Mouse (Mus musculus): Measurements from ENCODE around the gene Mapk13. TPM values are rescaled to one million over a fixed set of nuclear protein-coding genes. Genes with fewer than 3 reads are reported as not detected.

Gene Mapk13
- total and polyA plus RNA-seq, 3 experiments, result 0.04 to 1.4 TPM; not detected in 1

GRCm38 (mm10) chr17:28816875-28817811, 48.0 kb downstream of the Mapk13 start:
- no peak overlapping the region for H3K9ac ChIP-seq (ENCODE audit: control insufficient read depth, low read depth, low read length, poor library complexity, severe bottlenecking)
- no peaks in the 10 kb centered on the region; a peak in 1 of 4 replicates for H3K36me3 ChIP-seq (ENCODE audit: control insufficient read depth in 1 of 2, insufficient read depth in 2 of 2, low read length in 2 of 2)
- no peaks in the 10 kb centered on the region for H3K79me2 ChIP-seq (ENCODE audit: control insufficient read depth, insufficient read depth, low read length, poor library complexity)
- H3K9me3 ChIP-seq (replicated peaks; ENCODE audit: insufficient read depth, low read length), result no peaks in the 10 kb centered on the region
- H3K4me1 ChIP-seq (ENCODE audit: control insufficient read depth in 1 of 2, insufficient read depth in 2 of 2, low read length in 2 of 2), result peaks cover 0 to 6% of the 10 kb centered on the region in 2 experiments; a peak in 2 of 4 replicates
- TF ChIP-seq POLR2AphosphoS5 (IDR thresholded peaks at IDR 0.05; ENCODE audit: borderline replicate concordance, low read depth, low read length), result no peak
- no peak for TF ChIP-seq TCF12 (IDR thresholded peaks at IDR 0.05; ENCODE audit: low read depth, low read length)
- no peak for TF ChIP-seq HCFC1 (IDR thresholded peaks at IDR 0.05; ENCODE audit: low read depth, low read length)
- TF ChIP-seq TBP (IDR thresholded peaks at IDR 0.05; ENCODE audit: low read depth, low read length), result no peak
- TF ChIP-seq GATA1 (IDR thresholded peaks at IDR 0.05; ENCODE audit: low read depth, low read length), result no peak
- TF ChIP-seq ETS1 (IDR thresholded peaks at IDR 0.05; ENCODE audit: low read depth, low read length), result no peak
- no peak for TF ChIP-seq CHD1 (IDR thresholded peaks at IDR 0.05; ENCODE audit: low read depth, low read length)
- no peak for TF ChIP-seq MYB (IDR thresholded peaks at IDR 0.05; ENCODE audit: low read depth, low read length)
- no peak for TF ChIP-seq ELF1 (IDR thresholded peaks at IDR 0.05; ENCODE audit: low read depth, low read length)
- no peak for TF ChIP-seq MAFK (IDR thresholded peaks at IDR 0.05; ENCODE audit: borderline replicate concordance, low read depth, low read length)
- no peak for TF ChIP-seq MYC (IDR thresholded peaks at IDR 0.05; ENCODE audit: low read depth, low read length)
- TF ChIP-seq POLR2A (IDR thresholded peaks at IDR 0.05; ENCODE audit: control insufficient read depth in 1 of 2, insufficient read depth in 1 of 2, low read depth in 1 of 2, low read length in 2 of 2, poor library complexity in 1 of 2), result no peak
- TF ChIP-seq USF1 (IDR thresholded peaks at IDR 0.05; ENCODE audit: low read depth, low read length), result no peak
- no peak for TF ChIP-seq SMC3 (IDR thresholded peaks at IDR 0.05; ENCODE audit: low read depth, low read length)
- no peak for TF ChIP-seq CHD2 (IDR thresholded peaks at IDR 0.05; ENCODE audit: low read length)
- TF ChIP-seq GABPA (IDR thresholded peaks at IDR 0.05; ENCODE audit: low read depth, low read length), result no peak
- no peak for TF ChIP-seq MXI1 (IDR thresholded peaks at IDR 0.05; ENCODE audit: low read depth, low read length)
- no peak for TF ChIP-seq ZKSCAN1 (IDR thresholded peaks at IDR 0.05; ENCODE audit: low read depth, low read length)
- H3K27ac ChIP-seq (ENCODE audit: control insufficient read depth, low read depth, low read length), result no peak overlapping the region
- no peak overlapping the region for H3K4me3 ChIP-seq (ENCODE audit: control insufficient read depth in 1 of 2, insufficient read depth in 1 of 2, low read depth in 2 of 2, low read length in 2 of 2)
- no peaks in the 10 kb centered on the region for H3K27me3 ChIP-seq (ENCODE audit: control insufficient read depth in 1 of 2, insufficient read depth in 2 of 2, low read length in 2 of 2)
- no peak for DNase-seq (ENCODE audit: low read depth, low spot score)

GRCm38 (mm10) chr17:28820189-28820588, 51.1 kb downstream of the Mapk13 start:
- no peaks in the 10 kb centered on the region for H3K27me3 ChIP-seq (ENCODE audit: control insufficient read depth in 1 of 2, insufficient read depth in 2 of 2, low read length in 2 of 2)
- H3K36me3 ChIP-seq (ENCODE audit: control insufficient read depth in 1 of 2, insufficient read depth in 2 of 2, low read length in 2 of 2), result peaks cover 0 to 2% of the 10 kb centered on the region in 2 experiments; a peak in 2 of 4 replicates
- no peak overlapping the region for H3K4me3 ChIP-seq (ENCODE audit: control insufficient read depth in 1 of 2, insufficient read depth in 1 of 2, low read depth in 2 of 2, low read length in 2 of 2)
- H3K9me3 ChIP-seq (replicated peaks; ENCODE audit: insufficient read depth, low read length), result no peaks in the 10 kb centered on the region
- DNase-seq (ENCODE audit: low read depth, low spot score), result no peak
- H3K4me1 ChIP-seq (ENCODE audit: control insufficient read depth in 1 of 2, insufficient read depth in 2 of 2, low read length in 2 of 2), result peaks cover 3 to 21% of the 10 kb centered on the region in 2 experiments
- H3K27ac ChIP-seq (ENCODE audit: control insufficient read depth, low read depth, low read length), result no peak overlapping the region
- TF ChIP-seq MYC (IDR thresholded peaks at IDR 0.05; ENCODE audit: low read depth, low read length) (no peak), USF2 (IDR thresholded peaks at IDR 0.05; ENCODE audit: borderline replicate concordance in 1 of 2, insufficient read depth in 1 of 2, low read depth in 1 of 2, low read length in 2 of 2) (no peak), MAX (IDR thresholded peaks at IDR 0.05; ENCODE audit: low read length) (no peak)
- H3K9ac ChIP-seq (ENCODE audit: control insufficient read depth, low read depth, low read length, poor library complexity, severe bottlenecking), result no peak overlapping the region
- no peaks in the 10 kb centered on the region for H3K79me2 ChIP-seq (ENCODE audit: control insufficient read depth, insufficient read depth, low read length, poor library complexity)

Data from MEL (cell line).